Mouse (Mus musculus) common myeloid progenitor, adult 5-6 weeks (primary cell): ENCODE data around the gene Plxna4. TPM values are rescaled to one million over a fixed set of nuclear protein-coding genes. Genes with fewer than 3 reads are reported as not detected.

Source experiments
- ATAC-seq: replicated peaks from 2 replicates; pipeline ENCODE4 v1.8.0; 2016; ENCODE audit warnings: low read depth, mild to moderate bottlenecking, moderate TSS enrichment, inconsistent platforms; ENCODE audit not compliant: poor library complexity, severe bottlenecking
- total RNA-seq: library from RNA; stranded (forward); fragments of 200-1000, 187-1606 nt; gene quantifications from 2 replicates; pipeline ENCODE4 v1.2.3, GENCODE M21; 2017

Gene Plxna4
- total RNA-seq, 1 experiment from 2014 or later, result 0.46 TPM

DNA sequence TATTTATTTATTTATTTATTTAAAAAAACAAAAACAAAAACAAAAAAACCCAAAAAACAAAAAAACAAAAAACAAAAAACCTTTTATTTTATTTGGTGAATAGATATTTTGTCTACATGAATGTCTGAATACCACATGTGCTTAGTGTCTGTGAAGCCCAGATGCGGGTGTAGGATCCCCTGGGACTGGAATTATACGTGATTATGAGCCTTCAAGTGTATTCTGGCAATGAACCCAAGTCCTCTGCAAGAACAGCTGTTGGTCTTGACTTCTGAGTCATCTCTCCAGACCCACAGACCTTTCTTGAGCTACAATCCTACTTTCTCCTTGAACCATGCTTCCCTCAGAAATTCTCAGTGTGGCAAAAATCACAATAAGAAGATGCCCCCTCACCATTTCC, 287.4 kb downstream of the Plxna4 start:
- no peak for ATAC-seq

DNA sequence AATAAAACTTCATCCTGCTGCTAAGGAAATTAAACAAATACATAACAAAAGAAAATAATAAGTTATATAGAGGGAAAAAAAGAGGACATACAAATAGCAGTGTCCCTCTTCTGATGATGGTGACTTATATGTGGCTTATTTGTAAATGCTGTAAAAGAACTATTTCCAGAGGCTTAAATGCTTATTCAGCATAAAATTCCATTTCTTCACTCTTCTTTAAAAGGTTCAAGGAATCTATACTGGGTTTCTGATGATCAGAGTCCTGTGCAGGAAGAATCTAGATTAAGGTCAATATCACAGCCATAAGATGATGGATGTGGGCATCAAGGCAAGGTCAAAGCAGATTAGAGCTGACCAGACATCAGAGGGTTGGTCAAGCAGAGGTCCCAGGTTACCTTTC, 306.5 kb downstream of the Plxna4 start:
- ATAC-seq, result no peak

DNA sequence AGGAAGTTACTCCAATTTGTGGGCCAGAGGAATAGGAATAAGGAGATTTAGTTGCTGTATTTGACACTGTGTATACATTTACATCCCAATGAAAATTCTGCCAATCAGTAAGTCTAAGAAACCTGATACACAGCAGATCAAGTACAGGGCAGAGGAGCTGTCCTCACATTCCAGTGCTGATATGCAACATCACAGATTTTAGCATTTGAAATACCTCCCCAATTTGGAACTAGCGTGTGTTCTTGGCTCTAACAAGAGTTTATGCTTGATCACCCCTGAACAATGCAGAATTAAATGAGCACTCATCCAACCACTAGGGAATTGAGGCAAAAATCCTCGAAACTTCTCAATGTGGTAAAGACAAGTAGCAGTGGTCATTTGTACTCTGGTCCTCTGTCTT, 307.3 kb downstream of the Plxna4 start:
- ATAC-seq, result no peak

DNA sequence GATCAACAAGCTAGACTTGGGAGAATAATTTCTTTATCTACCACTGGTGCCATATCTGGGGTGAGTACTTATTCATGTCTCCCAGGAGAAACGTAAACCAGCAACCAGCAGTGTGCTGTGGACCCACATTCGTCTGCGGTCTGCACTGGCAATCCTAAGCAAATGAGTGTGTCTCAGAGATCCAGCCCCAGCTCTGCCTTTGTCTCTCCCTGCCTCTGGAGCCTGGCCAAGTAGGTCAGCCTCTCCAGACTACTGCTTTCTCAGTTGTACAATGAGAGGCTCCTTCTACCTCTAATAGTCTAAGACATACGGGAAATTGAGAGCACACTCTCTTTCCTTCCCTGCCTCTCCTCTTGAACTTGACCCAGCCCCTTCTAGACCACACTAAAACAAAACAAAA, 316.5 kb downstream of the Plxna4 start:
- no peak for ATAC-seq

DNA sequence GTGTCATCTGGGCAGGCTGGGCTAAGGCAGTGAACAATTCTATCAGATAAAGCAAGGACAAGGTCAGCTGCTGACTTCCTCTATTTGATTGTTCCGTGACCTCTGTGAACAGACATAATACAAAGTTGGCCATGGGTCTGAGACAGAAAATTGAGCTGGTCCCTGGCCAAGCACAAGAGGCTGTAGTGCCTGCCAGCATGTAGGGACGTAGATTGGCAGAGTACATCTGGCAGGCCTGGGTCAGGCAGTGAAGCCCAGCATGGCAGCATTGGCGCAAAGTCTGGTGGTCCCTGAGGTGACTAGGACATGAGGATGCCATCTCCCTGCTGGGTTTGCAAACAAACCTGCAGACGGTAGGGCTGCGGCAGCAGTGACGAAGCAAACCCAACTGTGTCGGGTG, 321.9 kb downstream of the Plxna4 start:
- no peak for ATAC-seq

DNA sequence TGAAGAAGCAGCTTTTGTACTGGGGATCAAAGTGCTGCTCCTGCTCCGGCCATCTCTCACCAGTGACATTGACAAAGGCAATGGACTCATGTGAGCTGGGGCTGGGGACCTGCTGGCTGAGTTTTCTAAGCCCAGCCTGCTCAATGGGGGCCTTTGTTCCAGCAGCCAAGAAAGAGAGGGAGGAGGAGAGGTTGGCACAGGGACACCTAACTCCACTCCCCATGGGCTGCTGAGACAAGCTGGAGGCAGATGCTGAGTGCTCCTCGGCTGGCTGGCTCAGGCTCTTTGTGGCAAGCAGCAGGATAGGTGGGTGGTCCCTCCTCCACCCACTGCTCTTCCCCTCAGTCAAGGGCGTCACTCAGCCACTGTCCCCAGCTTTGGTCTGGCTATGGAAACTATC, 326.7 kb downstream of the Plxna4 start:
- ATAC-seq, result no peak

DNA sequence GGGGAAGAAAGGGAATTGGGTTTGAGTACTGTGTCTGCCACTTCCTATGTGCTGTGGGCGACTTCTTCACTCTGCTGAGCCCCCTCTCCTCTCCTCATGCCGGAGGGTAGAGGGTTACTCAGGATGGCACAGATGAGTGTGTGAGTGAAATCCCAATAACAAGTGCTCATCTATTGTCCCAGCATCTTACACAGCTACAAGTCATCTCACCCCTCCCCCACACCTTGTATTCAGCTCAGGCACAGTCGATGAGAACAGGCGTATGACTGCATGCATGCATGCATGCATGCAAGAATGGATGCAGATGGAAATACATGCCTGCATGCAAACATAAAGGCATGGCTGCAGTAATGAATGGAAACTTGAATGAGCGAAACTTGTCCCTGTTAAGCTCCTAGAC, 327.7 kb downstream of the Plxna4 start:
- no peak for ATAC-seq

DNA sequence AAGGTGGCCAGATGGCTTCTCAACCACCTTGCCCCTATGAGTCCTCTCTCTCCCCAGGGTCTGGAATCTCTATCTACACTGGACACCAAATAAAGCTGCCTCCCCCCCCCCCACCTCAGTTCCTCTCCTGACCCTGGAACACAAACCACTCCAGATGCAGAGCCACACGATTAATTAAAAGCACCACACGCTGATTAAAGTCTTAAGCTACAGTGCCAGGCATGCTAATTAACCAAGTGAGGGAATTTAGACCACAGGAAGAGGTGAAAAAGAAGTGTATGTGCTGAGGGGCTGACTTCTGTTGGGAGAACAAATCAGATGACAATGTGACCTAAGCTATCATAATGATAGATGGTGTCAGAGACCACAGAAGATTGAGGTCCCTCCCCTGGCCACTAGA, 332.8 kb downstream of the Plxna4 start:
- no peak for ATAC-seq

DNA sequence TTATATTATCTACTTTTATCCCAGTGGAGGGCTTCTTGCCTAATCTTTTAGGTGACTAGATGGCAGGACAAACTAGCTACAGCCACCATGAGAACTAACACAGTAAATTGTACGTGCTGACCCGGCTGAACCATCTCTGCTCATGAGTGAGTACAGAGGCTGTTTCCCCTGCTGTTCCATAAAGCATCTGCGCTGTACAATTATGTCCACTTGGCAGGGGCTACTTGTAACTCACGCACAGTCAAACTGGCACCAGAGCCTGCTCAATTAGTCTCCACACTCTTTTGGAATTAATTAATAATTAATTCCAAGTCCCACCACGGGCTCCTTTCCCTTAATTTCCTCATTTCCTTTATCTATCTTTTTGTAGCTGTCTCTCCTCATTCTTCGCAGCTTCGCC, 335.8 kb downstream of the Plxna4 start:
- ATAC-seq, result no peak

DNA sequence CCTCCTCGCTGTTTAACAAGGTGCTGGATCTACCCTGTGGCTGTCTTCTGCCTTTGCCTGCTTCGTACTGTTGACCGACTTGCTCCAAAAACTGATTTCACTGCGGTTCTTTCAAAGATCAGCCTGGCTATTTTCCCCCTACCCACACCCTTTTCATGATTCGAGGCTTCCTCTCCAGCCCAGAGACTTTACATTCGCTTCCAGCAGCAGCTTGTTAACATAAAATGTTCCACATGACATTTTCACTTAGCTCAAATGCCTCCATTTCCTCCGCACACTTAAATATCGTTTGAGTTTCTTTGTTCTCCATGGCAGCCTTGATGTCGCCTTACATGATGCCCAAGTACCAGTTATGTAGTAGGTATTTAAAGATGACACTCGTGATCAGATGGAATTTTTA, 336.3 kb downstream of the Plxna4 start:
- ATAC-seq, result no peak

DNA sequence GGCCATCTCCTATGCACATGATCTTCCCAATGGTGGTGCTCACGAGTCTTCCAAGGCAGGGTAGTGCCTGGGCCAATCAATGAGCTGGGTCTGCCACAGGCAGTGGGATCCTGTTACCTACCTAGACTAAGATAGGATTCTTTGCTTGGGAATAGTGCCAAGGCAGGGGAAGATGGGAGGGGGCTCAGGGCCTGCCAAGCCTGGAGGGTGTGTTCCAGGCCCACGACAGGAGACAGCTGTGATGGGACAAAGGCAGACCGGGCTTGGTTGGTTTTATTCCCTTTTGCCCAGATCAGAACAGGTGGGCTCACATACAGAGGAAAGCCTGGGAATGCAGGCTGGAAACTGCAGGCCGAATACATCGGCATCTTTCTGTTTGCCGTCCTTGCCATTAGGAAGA, 342.0 kb downstream of the Plxna4 start:
- ATAC-seq, result no peak

DNA sequence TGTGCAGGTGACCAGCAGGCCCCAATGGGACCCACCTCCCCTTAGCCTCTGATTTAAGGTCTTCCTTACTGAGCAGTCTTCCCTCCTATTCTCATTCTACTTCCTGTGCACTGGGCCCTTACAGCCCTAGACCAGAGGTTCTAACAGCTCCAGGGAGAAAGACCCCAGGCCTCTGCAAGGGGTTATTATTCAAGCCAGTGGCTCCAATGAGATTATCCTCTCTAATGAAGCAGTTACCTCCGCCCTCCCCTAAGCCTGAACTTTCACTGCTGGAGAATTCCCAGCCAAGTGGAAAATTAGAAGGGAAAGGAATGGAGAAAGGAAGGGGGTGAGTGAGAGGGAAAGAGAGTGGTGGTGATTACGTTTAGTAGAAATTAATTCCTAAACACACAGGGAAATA, 345.0 kb downstream of the Plxna4 start:
- no peak for ATAC-seq

DNA sequence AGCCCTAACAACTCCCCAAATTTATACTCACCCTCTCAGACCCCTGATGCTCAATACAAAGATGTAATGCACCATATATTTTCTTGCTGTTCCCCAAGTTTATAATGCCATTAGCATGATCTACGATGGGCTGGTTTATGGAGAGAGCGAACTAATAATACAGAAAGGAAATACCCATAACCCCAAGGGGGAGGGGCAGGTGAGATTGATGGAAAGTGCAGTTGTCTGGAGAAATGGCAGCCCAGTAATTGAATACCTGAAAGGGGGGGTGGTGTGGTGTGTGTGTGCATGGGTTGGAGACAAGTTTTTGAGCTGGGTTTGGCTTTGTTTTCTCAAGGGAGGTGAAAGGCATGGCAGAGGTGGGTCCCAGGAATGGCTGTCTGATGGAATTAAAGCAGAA, 356.6 kb downstream of the Plxna4 start:
- ATAC-seq, result no peak

DNA sequence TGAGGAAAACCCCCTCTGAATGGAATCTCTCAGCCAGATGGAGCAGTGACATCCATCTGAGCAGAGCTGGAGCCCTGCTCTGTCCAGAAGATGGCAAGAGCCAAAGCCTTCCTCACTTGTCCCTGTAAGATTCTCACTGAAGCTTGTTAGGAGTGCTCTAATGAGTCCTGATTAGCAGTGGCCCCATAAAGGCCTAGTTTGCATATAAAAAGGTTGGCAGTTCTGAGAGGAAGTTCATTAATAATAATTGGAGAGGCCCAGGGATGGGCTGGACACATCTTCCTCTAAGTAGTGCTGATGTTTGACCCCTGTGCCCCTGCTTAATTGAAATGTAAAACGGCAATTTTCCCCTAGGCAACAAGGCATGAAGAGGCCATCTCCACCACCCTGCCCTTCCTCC, 361.4 kb downstream of the Plxna4 start:
- ATAC-seq, result no peak

DNA sequence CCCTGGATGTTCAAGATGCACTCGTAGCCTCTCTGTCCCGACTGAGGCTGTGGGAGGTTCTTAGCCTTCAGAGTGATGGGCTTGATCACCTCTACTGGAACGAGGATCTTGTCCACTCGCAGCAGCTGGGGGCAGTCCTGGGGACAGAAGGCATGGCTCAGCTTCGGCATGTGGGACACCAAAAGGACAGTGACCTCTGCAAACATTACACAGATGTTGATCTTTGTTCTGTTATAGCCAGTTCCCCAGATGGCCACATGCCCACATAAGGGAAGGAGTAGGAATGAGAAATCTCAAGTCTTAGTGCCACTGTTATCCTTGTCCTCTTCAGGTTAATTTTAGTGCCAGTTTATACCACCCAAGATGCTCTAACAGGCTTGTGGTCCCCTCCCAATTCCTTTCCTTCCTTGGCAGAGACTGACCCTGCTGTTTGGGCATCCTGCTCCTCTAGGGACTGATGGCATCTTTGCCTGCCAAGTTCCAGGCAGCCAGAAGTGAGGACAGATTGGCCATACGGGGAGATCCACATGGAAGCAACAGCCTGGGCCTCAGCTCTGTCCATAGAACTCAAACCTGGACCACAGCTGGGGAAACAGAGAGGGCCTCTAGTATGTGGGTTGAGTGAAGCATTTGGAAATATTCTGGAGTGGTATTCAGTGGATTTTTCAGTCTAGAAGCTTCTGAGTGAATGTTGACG, 363.8 kb downstream of the Plxna4 start:
- no peak for ATAC-seq

DNA sequence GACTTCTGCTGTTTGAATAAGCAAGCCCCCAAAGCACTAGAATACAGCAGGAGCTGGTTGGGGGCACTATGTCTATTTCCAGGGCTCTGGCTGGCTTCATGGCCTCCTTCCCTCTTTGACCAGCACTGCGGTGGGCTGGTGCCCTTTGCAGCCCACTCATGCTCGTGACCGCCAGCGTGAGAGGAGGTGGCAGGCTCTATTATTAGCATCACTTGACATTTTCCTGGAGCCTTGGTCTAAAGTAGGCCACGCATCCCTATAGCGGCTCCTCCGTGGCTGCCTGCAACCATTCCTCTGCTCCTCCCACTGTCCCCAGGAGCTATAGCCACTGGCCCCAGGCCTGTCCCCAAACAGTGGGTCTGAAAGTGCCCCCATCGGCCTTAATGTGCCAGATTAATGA, 367.2 kb downstream of the Plxna4 start:
- no peak for ATAC-seq

DNA sequence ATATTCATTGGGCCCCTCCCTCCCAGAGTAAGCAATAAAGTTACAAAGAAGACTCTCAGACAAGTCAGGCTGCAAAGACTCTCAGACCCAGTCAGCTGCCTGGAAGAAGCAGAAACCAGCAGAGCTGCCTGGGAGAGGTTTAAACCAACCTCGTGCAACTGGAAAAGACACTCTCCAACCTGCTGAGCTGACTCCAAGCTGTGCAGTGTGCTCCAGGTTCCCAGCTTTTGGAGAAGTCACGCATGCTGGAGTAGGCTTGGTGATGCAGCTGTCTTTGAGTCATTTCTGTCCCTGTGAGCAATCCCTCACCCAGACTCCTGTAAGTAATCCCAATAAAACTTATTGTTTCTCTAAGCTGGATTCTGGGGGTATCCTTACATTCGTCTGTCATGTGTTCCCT, 369.4 kb downstream of the Plxna4 start:
- no peak for ATAC-seq

DNA sequence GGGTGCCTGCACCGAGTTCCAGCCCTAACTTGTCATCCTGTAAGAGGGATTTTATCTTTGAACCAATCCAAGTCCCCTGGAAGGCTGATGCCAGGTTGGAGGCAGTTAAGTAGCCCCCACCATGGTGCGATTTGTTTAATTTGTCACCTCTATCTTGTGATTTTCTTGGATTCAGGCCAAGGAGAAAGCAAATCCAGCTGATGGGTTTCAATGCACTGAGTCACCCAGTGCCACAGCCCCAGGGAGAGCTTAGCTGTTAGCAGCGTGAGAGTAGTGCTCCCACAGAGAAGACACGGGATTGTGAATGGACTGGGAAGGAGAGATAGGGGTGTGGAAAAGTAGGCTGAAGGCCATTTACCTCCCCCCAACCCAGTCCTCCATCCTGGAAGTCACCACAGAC, 375.6 kb downstream of the Plxna4 start:
- ATAC-seq, result no peak

DNA sequence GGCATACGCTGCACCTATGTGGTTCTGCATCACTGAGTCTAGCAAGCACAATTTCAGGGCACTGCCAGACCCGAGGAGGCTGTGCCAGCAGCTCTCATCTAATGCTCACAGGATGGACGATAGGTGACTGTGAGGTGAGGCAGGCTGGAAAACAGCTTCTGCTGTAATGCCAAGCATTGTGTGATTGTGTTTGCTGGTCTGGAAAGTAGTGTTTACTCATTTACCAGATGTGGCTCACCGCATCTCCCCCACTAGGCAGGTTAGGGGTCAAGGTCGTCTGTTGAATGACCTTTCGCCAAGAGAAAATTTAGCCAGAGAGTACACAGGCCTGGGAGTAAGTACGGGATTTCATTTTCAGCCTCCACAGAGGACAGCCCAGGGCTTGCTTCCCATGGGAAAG, 377.9 kb downstream of the Plxna4 start:
- no peak for ATAC-seq

DNA sequence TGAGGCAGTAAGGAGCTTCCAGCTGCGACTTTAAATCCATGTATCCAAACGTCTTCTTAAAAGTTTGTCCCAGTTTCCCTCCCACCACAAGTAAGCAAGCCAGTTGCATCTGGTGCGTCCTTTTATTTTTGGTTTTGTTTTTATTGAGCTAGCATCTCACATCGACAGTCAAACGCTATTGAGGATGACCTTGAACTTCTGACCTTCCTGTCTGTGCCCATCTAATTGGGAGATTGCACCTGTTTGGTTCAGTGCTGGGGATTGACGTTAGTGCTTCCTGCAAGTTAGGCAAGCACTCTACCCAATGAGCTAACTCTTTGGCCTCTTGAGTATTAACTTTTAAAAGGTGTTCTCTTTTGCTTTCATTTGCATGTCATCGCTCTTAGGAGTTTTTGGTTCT, 379.0 kb downstream of the Plxna4 start:
- ATAC-seq, result no peak

DNA sequence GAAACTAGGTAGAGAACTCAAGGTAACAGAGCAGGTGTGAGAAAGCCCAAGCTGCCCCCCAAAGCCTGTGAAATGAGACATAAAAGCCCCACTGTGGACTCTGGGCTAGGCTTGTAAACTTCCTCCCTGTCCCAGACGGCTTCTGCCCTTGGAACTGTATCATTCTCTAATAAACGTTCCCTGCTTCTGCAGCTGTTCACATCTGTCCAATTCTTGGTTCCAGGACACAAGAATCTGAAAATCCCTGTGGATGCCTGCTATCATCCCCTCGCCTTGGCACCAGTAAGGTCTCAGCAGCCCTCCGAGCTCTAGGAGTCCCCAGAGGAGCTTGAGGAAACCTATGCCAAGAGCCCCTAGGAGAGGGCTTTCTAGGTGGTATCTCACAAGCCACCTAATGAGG, 383.7 kb downstream of the Plxna4 start:
- no peak for ATAC-seq

DNA sequence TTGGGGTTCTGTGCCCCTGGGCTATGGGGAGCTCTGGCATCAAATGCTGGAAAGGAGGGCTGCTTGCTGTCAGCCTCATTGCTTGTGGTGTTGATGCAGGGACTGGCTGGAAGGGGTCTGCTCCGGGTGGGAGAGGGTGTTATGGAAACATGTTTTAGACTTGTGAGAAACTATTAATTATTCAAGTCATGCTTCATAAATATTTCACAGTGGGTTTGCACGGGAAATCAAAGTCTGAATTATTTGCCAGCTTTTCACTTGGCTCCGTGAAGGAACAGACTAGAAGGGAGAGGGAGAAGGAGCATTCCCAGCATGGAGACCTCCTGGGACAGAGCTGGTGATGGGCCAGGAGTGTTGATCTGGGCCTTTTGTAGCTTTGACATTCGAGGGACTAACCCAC, 384.6 kb downstream of the Plxna4 start:
- no peak for ATAC-seq
